Comparison of ENCODE assay signal across 8 mouse cellular contexts in genomic region chr4:148087091-148087906, GRCm38 (mm10). TPM values are rescaled to one million over a fixed set of nuclear protein-coding genes. Genes with fewer than 3 reads are reported as not detected.
DNase-seq lines count a peak whose midpoint lies in the region; TF ChIP-seq lines count a peak whose summit lies in the region.

No protein-coding gene starts in this region.

- no peaks in the 10 kb centered on the region for H3K27me3 ChIP-seq in cerebellum, adult 2 months (ENCODE audit: control insufficient read depth, insufficient read depth, low read length)

- H3K27ac ChIP-seq in cerebellum, adult 2 months (ENCODE audit: insufficient read depth, low read length), result no peak overlapping the region
- no peak overlapping the region for H3K27ac ChIP-seq in cortical plate, adult 2 months (ENCODE audit: insufficient read depth, low read length)

- DNase-seq in cerebellum, adult 2 months, result no peak
- DNase-seq in cerebellum, adult 18-20 months, result no peak
- peak; percentile 69 for DNase-seq in heart, adult 8-10 months (ENCODE audit: low spot score)
- DNase-seq in kidney, adult 8-10 months, result peak; percentile 50 to 71
- DNase-seq in lung, postnatal 14 days, result peak; percentile 45
- peak; percentile 57 for DNase-seq in testis, postnatal 14 days (ENCODE audit: low spot score)
- no peak for DNase-seq in right cerebral cortex, adult 18-20 months

- peak overlapping the region; percentile 55 for H3K4me3 ChIP-seq in cerebellum, adult 2 months (replicated peaks; ENCODE audit: insufficient read depth, low read depth, low read length)
- peak overlapping the region; percentile 7 for H3K4me3 ChIP-seq in cortical plate, adult 2 months (ENCODE audit: insufficient read depth, low read length)

- no peak for TF ChIP-seq CTCF in cerebellum, adult 2 months (IDR thresholded peaks at IDR 0.05; ENCODE audit: borderline replicate concordance, insufficient read depth, low read depth, low read length)
- no peak for TF ChIP-seq CTCF in cortical plate, adult 2 months (IDR thresholded peaks at IDR 0.05; ENCODE audit: extremely low read depth, insufficient read depth, low read length)

- TF ChIP-seq POLR2A in cerebellum, adult 2 months (IDR thresholded peaks at IDR 0.05; ENCODE audit: borderline replicate concordance, insufficient read depth, low read length), result no peak
- no peak for TF ChIP-seq POLR2A in cortical plate, adult 2 months (IDR thresholded peaks at IDR 0.05; ENCODE audit: extremely low read depth, insufficient read depth, low read length)

- whole genome bisulfite sequencing in cerebellum, adult 2 months, result 25% methylated on average over 30 of the region's 30 CpGs

- H3K4me1 ChIP-seq in cerebellum, adult 2 months (ENCODE audit: control insufficient read depth, insufficient read depth, low read length), result peaks cover 11% of the 10 kb centered on the region; the same call in 1 of the 2 replicates
- no peaks in the 10 kb centered on the region for H3K4me1 ChIP-seq in cortical plate, adult 2 months (ENCODE audit: control insufficient read depth, insufficient read depth, low read length)

RNA-seq across cellular contexts. Expression of gene Agtrap, which starts 0.5 kb away (rescaled TPM):
- polyA plus RNA-seq in cerebellum, adult 2 months (2012; rRNA removed), result 9.8 and 10.2 TPM in 2 replicates
- 5.8 and 6.1 TPM in 2 replicates for polyA plus RNA-seq in cortical plate, adult 2 months (2012; rRNA removed)
- 10 to 100 TPM; 45.2 to 51.5 (median 48.2) TPM for total RNA-seq in heart, adult 8-10 months (2022)

RNA-seq across cellular contexts. Expression of gene Mad2l2, which starts 42.9 kb away (rescaled TPM):
- 31.8 and 36.0 TPM in 2 replicates for polyA plus RNA-seq in cerebellum, adult 2 months (2012; rRNA removed)
- polyA plus RNA-seq in cortical plate, adult 2 months (2012; rRNA removed), result 24.2 and 25.2 TPM in 2 replicates
- 10 to 100 TPM in 3 of 4 experiments, 1 to 10 TPM in 1; 6.9 to 13.6 (median 11.7) TPM for total RNA-seq in heart, adult 8-10 months (2022)

RNA-seq across cellular contexts. Expression of gene Draxin, which starts 43.2 kb away (rescaled TPM):
- polyA plus RNA-seq in cerebellum, adult 2 months (2012; rRNA removed), result 0.30 and 0.33 TPM in 2 replicates
- polyA plus RNA-seq in cortical plate, adult 2 months (2012; rRNA removed), result 0.42 and 0.45 TPM in 2 replicates
- under 1 TPM; 0.06 to 0.20 (median 0.07) TPM for total RNA-seq in heart, adult 8-10 months (2022)

RNA-seq across cellular contexts. Expression of gene Mthfr, which starts 48.4 kb away (rescaled TPM):
- 27.2 and 29.8 TPM in 2 replicates for polyA plus RNA-seq in cerebellum, adult 2 months (2012; rRNA removed)
- polyA plus RNA-seq in cortical plate, adult 2 months (2012; rRNA removed), result 32.2 and 34.2 TPM in 2 replicates
- total RNA-seq in heart, adult 8-10 months (2022), result 1 to 10 TPM; 8.0 to 9.8 (median 8.6) TPM

RNA-seq across cellular contexts. Expression of gene Clcn6, which starts 48.7 kb away (rescaled TPM):
- 56.8 and 59.4 TPM in 2 replicates for polyA plus RNA-seq in cerebellum, adult 2 months (2012; rRNA removed)
- polyA plus RNA-seq in cortical plate, adult 2 months (2012; rRNA removed), result 44.6 and 45.0 TPM in 2 replicates
- 1 to 10 TPM; 7.1 to 9.8 (median 8.9) TPM for total RNA-seq in heart, adult 8-10 months (2022)

Comparison
In these comparisons a context has a peak if more than half of its experiments do, and no peak if none do; other contexts are left out.
1. DNase-seq: peak in heart, adult 8-10 months (single experiment), kidney, adult 8-10 months (2 of 2), lung, postnatal 14 days (single experiment) and testis, postnatal 14 days (single experiment); none in cerebellum, adult 2 months (0 of 2), cerebellum, adult 18-20 months (0 of 2) and right cerebral cortex, adult 18-20 months (single experiment).